ENCODE assay signal across 22 mouse cellular contexts in genomic region chr5:114299156-114299855, GRCm38 (mm10). TPM values are rescaled to one million over a fixed set of nuclear protein-coding genes. Genes with fewer than 3 reads are reported as not detected.
DNase-seq lines count a peak whose midpoint lies in the region; ATAC-seq and TF ChIP-seq lines count a peak whose summit lies in the region.
"Had no signal": no experiment of that assay in that cellular context is flagged by ENCODE, and none has a peak within 500 bp of the region (broad histone marks: within the 10 kb centered on the region; RNA-seq: fewer than 3 reads in every experiment).

No protein-coding gene starts in this region.

- H3K9me3 ChIP-seq in forebrain, embryonic 10.5 days: no peaks in the 10 kb centered on the region
- H3K9me3 ChIP-seq in forebrain, postnatal 0 days (ENCODE audit: low read length): no peaks in the 10 kb centered on the region
- H3K9me3 ChIP-seq in forebrain, embryonic 11.5 days (ENCODE audit: control insufficient read depth, low read length): no peaks in the 10 kb centered on the region
- no peaks in the 10 kb centered on the region for H3K9me3 ChIP-seq in hindbrain, embryonic 15.5 days
- no peaks in the 10 kb centered on the region for H3K9me3 ChIP-seq in neural tube, embryonic 13.5 days
- H3K9me3 ChIP-seq: intestine, embryonic 15.5 days; lung, embryonic 15.5 days; megakaryocyte, embryonic 14.5 days; stomach, embryonic 15.5 days had no signal

- H3K36me3 ChIP-seq in forebrain, embryonic 10.5 days (replicated peaks): no peaks in the 10 kb centered on the region
- no peaks in the 10 kb centered on the region for H3K36me3 ChIP-seq in forebrain, postnatal 0 days (ENCODE audit: insufficient read depth)
- H3K36me3 ChIP-seq in forebrain, embryonic 11.5 days (ENCODE audit: control insufficient read depth, insufficient read depth, low read length): no peaks in the 10 kb centered on the region
- no peaks in the 10 kb centered on the region for H3K36me3 ChIP-seq in hindbrain, embryonic 15.5 days
- no peaks in the 10 kb centered on the region for H3K36me3 ChIP-seq in neural tube, embryonic 13.5 days
- H3K36me3 ChIP-seq: intestine, embryonic 15.5 days; lung, embryonic 15.5 days; stomach, embryonic 15.5 days had no signal

- peaks cover 39% of the 10 kb centered on the region for H3K4me1 ChIP-seq in forebrain, embryonic 10.5 days
- peaks cover 3% of the 10 kb centered on the region; the same call in 1 of the 2 replicates for H3K4me1 ChIP-seq in forebrain, postnatal 0 days (ENCODE audit: insufficient read depth)
- H3K4me1 ChIP-seq in forebrain, embryonic 11.5 days (replicated peaks; ENCODE audit: control insufficient read depth, insufficient read depth, low read length): peaks cover 8% of the 10 kb centered on the region; the same call in 1 of the 2 replicates
- H3K4me1 ChIP-seq in hindbrain, embryonic 15.5 days (replicated peaks): peaks cover 29% of the 10 kb centered on the region
- peaks cover 39% of the 10 kb centered on the region for H3K4me1 ChIP-seq in neural tube, embryonic 13.5 days (replicated peaks)
- H3K4me1 ChIP-seq: intestine, embryonic 15.5 days had no signal

- no peak for TF ChIP-seq CTCF in forebrain, postnatal 0 days (IDR thresholded peaks at IDR 0.05; ENCODE audit: low read depth)

- H3K9ac ChIP-seq in forebrain, postnatal 0 days: no peak overlapping the region
- H3K9ac ChIP-seq in forebrain, embryonic 11.5 days (ENCODE audit: low read length): peak overlapping the region; percentile 3; the same call in 1 of the 2 replicates
- H3K9ac ChIP-seq in hindbrain, embryonic 15.5 days: no peak overlapping the region
- H3K9ac ChIP-seq in neural tube, embryonic 13.5 days: no peak overlapping the region
- H3K9ac ChIP-seq: intestine, embryonic 15.5 days; lung, embryonic 15.5 days; stomach, embryonic 15.5 days had no signal

- DNase-seq in forebrain, embryonic 10.5 days (ENCODE audit: extremely low spot score, low spot score): no peak
- DNase-seq in forebrain, postnatal 0 days: no peak
- peak; percentile 64 for DNase-seq in forebrain, embryonic 11.5 days (ENCODE audit: low spot score)
- no peak for DNase-seq in left cerebral cortex, postnatal 4 days
- DNase-seq in spleen, adult 12 weeks (ENCODE audit: low spot score): no peak
- no peak for DNase-seq in right cerebral cortex, postnatal 36 days (ENCODE audit: low spot score in 2 of 2)
- DNase-seq: adrenal gland, postnatal 25 days; gastrocnemius, adult 2 months; heart, adult 2 months; right cerebral cortex, postnatal 25 days; thymus, postnatal 14 days had no signal

- no peak overlapping the region for H3K4me2 ChIP-seq in forebrain, postnatal 0 days (ENCODE audit: low read depth)
- H3K4me2 ChIP-seq in forebrain, embryonic 11.5 days (ENCODE audit: low read depth, low read length, severe bottlenecking): peak overlapping the region; percentile 21
- 0 out of 2 replicates have a peak overlapping the region, but pooled peaks have one; percentile 10 for H3K4me2 ChIP-seq in hindbrain, embryonic 15.5 days
- peak overlapping the region; percentile 22 for H3K4me2 ChIP-seq in neural tube, embryonic 13.5 days
- H3K4me2 ChIP-seq: intestine, embryonic 15.5 days; liver, embryonic 11.5 days; lung, embryonic 15.5 days; stomach, embryonic 15.5 days had no signal

- WGBS in forebrain, embryonic 10.5 days: 39% methylated on average over 22 of the region's 22 CpGs
- WGBS in forebrain, postnatal 0 days: 10% methylated on average over 22 of the region's 22 CpGs
- 29% methylated on average over 22 of the region's 22 CpGs for WGBS in forebrain, embryonic 11.5 days
- WGBS in hindbrain, embryonic 15.5 days: 17% methylated on average over 22 of the region's 22 CpGs
- WGBS in neural tube, embryonic 13.5 days: 18% methylated on average over 22 of the region's 22 CpGs

- intact Hi-C loops in left cerebral cortex, postnatal 4 days (cut with DNase I): no loop called here

- ATAC-seq in forebrain, postnatal 0 days: no peak
- peak; percentile 30; the same call in 1 of the 2 replicates for ATAC-seq in forebrain, embryonic 11.5 days (replicated peaks; ENCODE audit: low FRiP score)
- ATAC-seq in hindbrain, embryonic 15.5 days (ENCODE audit: low FRiP score, low read depth): peak; percentile 54
- ATAC-seq in neural tube, embryonic 13.5 days (ENCODE audit: low read depth): no peak
- ATAC-seq: intestine, embryonic 15.5 days had no signal

- peak overlapping the region; percentile 24; the same call in 1 of the 2 replicates for H3K4me3 ChIP-seq in forebrain, embryonic 10.5 days
- H3K4me3 ChIP-seq in forebrain, postnatal 0 days (ENCODE audit: low read depth, low read length): no peak overlapping the region
- H3K4me3 ChIP-seq in forebrain, embryonic 11.5 days (ENCODE audit: low read depth, low read length): no peak overlapping the region
- no peak overlapping the region for H3K4me3 ChIP-seq in hindbrain, embryonic 15.5 days
- no peak overlapping the region for H3K4me3 ChIP-seq in neural tube, embryonic 13.5 days
- H3K4me3 ChIP-seq: gastrocnemius, adult 2 months; heart, adult 2 months; intestine, embryonic 15.5 days; lung, embryonic 15.5 days; megakaryocyte, embryonic 14.5 days; stomach, embryonic 15.5 days had no signal

- H3K27ac ChIP-seq in forebrain, embryonic 10.5 days: peak overlapping the region; percentile 11
- no peak overlapping the region for H3K27ac ChIP-seq in forebrain, postnatal 0 days (ENCODE audit: low read depth, low read length)
- H3K27ac ChIP-seq in forebrain, embryonic 11.5 days (ENCODE audit: low read depth, low read length): no peak overlapping the region
- H3K27ac ChIP-seq in hindbrain, embryonic 15.5 days (replicated peaks): no peak overlapping the region; the same call in 1 of the 2 replicates
- H3K27ac ChIP-seq in neural tube, embryonic 13.5 days (replicated peaks): 0 out of 2 replicates have a peak overlapping the region, but pooled peaks have one; percentile 6
- H3K27ac ChIP-seq: gastrocnemius, adult 2 months; heart, adult 2 months; intestine, embryonic 15.5 days; kidney, postnatal 0 days; lung, embryonic 15.5 days; stomach, embryonic 15.5 days had no signal

- peaks cover 94% of the 10 kb centered on the region for H3K27me3 ChIP-seq in forebrain, embryonic 10.5 days (ENCODE audit: poor library complexity, severe bottlenecking)
- H3K27me3 ChIP-seq in forebrain, postnatal 0 days (ENCODE audit: insufficient read depth, low read length): no peaks in the 10 kb centered on the region
- peaks cover 9% of the 10 kb centered on the region for H3K27me3 ChIP-seq in forebrain, embryonic 11.5 days (ENCODE audit: control insufficient read depth, insufficient read depth, low read length)
- H3K27me3 ChIP-seq in hindbrain, embryonic 15.5 days: peaks cover 32% of the 10 kb centered on the region
- peaks cover 86% of the 10 kb centered on the region for H3K27me3 ChIP-seq in neural tube, embryonic 13.5 days
- H3K27me3 ChIP-seq: intestine, embryonic 15.5 days; lung, embryonic 15.5 days; stomach, embryonic 15.5 days had no signal

RNA-seq across cellular contexts. Expression of gene Myo1h, which starts 10.3 kb away (rescaled TPM):
- 0.80 and 0.82 TPM in 2 replicates for polyA plus RNA-seq in forebrain, embryonic 10.5 days (2016; fragmentation: Nextera tagmentation; extraction: Ambion mirVana)
- total RNA-seq in forebrain, postnatal 0 days (2014; rRNA removed): 0.67 and 0.77 TPM in 2 replicates
- polyA plus RNA-seq in forebrain, postnatal 0 days (2015; fragmentation: Nextera tagmentation; extraction: Ambion mirVana): 0.44 and 0.63 TPM in 2 replicates
- 0.91 and 0.97 TPM in 2 replicates for polyA plus RNA-seq in forebrain, embryonic 11.5 days (2014; fragmentation: Nextera tagmentation; extraction: Ambion mirVana)
- 0.60 and 0.64 TPM in 2 replicates for polyA plus RNA-seq in hindbrain, embryonic 15.5 days (2015; fragmentation: Nextera tagmentation; extraction: Ambion mirVana)
- polyA plus RNA-seq in neural tube, embryonic 13.5 days (2015; fragmentation: Nextera tagmentation; extraction: Ambion mirVana): 0.38 and 0.59 TPM in 2 replicates
- 1 to 10 TPM; 1.1 TPM for total RNA-seq in left cerebral cortex, postnatal 4 days (2021)

RNA-seq across cellular contexts. Expression of gene Foxn4, which starts 25.7 kb away (rescaled TPM):
- polyA plus RNA-seq in forebrain, embryonic 10.5 days (2016; fragmentation: Nextera tagmentation; extraction: Ambion mirVana): 0.42 and 0.80 TPM in 2 replicates
- total RNA-seq in forebrain, postnatal 0 days (2014; rRNA removed): 0.62 and 0.67 TPM in 2 replicates
- polyA plus RNA-seq in forebrain, postnatal 0 days (2015; fragmentation: Nextera tagmentation; extraction: Ambion mirVana): 0.52 and 0.76 TPM in 2 replicates
- polyA plus RNA-seq in forebrain, embryonic 11.5 days (2014; fragmentation: Nextera tagmentation; extraction: Ambion mirVana): 0.25 and 0.60 TPM in 2 replicates
- 0.12 and 0.73 TPM in 2 replicates for polyA plus RNA-seq in hindbrain, embryonic 15.5 days (2015; fragmentation: Nextera tagmentation; extraction: Ambion mirVana)
- polyA plus RNA-seq in neural tube, embryonic 13.5 days (2015; fragmentation: Nextera tagmentation; extraction: Ambion mirVana): 0.25 and 0.32 TPM in 2 replicates
- total RNA-seq in left cerebral cortex, postnatal 4 days (2021): under 1 TPM in 1 of 2 experiments, not detected in 1; 0.16 TPM
- total RNA-seq: adrenal gland, postnatal 25 days; gastrocnemius, adult 2 months; heart, adult 2 months; left cerebral cortex, postnatal 14 days; neutrophil, adult 5-6 weeks had no signal
- polyA plus RNA-seq: heart, postnatal 0 days; intestine, embryonic 15.5 days; kidney, postnatal 0 days; liver, embryonic 11.5 days; stomach, embryonic 15.5 days had no signal

Comparison
In these comparisons a context has a peak if more than half of its experiments do, and no peak if none do; other contexts are left out.
1. H3K27ac ChIP-seq: peak in forebrain, embryonic 10.5 days (single experiment) and neural tube, embryonic 13.5 days (single experiment); none in forebrain, postnatal 0 days (single experiment), forebrain, embryonic 11.5 days (single experiment) and hindbrain, embryonic 15.5 days (single experiment).
2. ATAC-seq: peak in forebrain, embryonic 11.5 days (single experiment) and hindbrain, embryonic 15.5 days (single experiment); none in forebrain, postnatal 0 days (single experiment) and neural tube, embryonic 13.5 days (single experiment).